Mouse (Mus musculus) CH12.LX (cell line): ENCODE results near the gene Gpr155. TPM values are rescaled to one million over a fixed set of nuclear protein-coding genes. Genes with fewer than 3 reads are reported as not detected.

Source experiments
- DNase-seq: peaks from one replicate; pipeline ENCODE4 v3.0.0-alpha.2; 2013; ENCODE audit errors: extremely low read depth
- H3K27ac ChIP-seq: 2 replicates; pipeline ENCODE4 v1.5.1; 2012; ENCODE audit warnings: low read depth, mild to moderate bottlenecking, control low read depth, moderate library complexity; ENCODE audit not compliant: insufficient read depth
- H3K27me3 ChIP-seq: replicated peaks from 2 replicates; pipeline ENCODE3; 2012; ENCODE audit warnings: inconsistent platforms
- H3K36me3 ChIP-seq, 2 experiments: replicated peaks in 1 of 2; 2 replicates each; pipeline versions ENCODE3 to v1.6.1; 2012; ENCODE audit warnings: inconsistent platforms in 1 of 2, low read length in 1 of 2, mild to moderate bottlenecking in 1 of 2, mixed read lengths in 1 of 2, moderate library complexity in 1 of 2; ENCODE audit not compliant: control insufficient read depth in 1 of 2, insufficient read depth in 1 of 2
- H3K4me1 ChIP-seq, 2 experiments: 2 replicates each; pipeline ENCODE4 v1.6.1; 2012; ENCODE audit warnings: inconsistent platforms in 1 of 2, moderate library complexity in 1 of 2; ENCODE audit not compliant: insufficient read depth in 2 of 2, control insufficient read depth in 1 of 2
- H3K4me2 ChIP-seq: 2 replicates; pipeline ENCODE4 v1.6.1; 2012; ENCODE audit warnings: low read depth, mild to moderate bottlenecking, control low read depth; ENCODE audit not compliant: poor library complexity, insufficient read depth, severe bottlenecking
- H3K4me3 ChIP-seq, 3 experiments: fragments of 150-350 bp in 1 of 3; sonication (generic) in 1 of 3; replicated peaks in 1 of 3; 2 replicates each; pipeline versions ENCODE3 to v1.5.1; 2011 to 2012; ENCODE audit warnings: low read depth in 2 of 3, low read length in 2 of 3, mild to moderate bottlenecking in 2 of 3, moderate library complexity in 2 of 3, control low read depth in 1 of 3, improper control_type of control experiment in 1 of 3, inconsistent platforms in 1 of 3, mixed read lengths in 1 of 3; ENCODE audit not compliant: poor library complexity in 1 of 3
- H3K79me2 ChIP-seq: replicated peaks from 2 replicates; pipeline ENCODE4 v1.6.1; 2012; ENCODE audit warnings: mild to moderate bottlenecking, moderate library complexity; ENCODE audit not compliant: control insufficient read depth, poor library complexity, insufficient read depth, severe bottlenecking; ENCODE audit errors: extremely low read depth
- H3K9ac ChIP-seq: 2 replicates; pipeline ENCODE4 v1.6.1; 2012; ENCODE audit warnings: low read depth, mild to moderate bottlenecking, control low read depth, moderate library complexity; ENCODE audit not compliant: insufficient read depth
- H3K9me3 ChIP-seq: replicated peaks from 2 replicates; pipeline ENCODE3; 2012; ENCODE audit warnings: low read length, inconsistent platforms, mixed read lengths
- BHLHE40 ChIP-seq: IDR thresholded peaks from 2 replicates; pipeline ENCODE4 v1.6.1; 2011; ENCODE audit warnings: mild to moderate bottlenecking, low read depth, low read length, improper control_type of control experiment
- CHD1 ChIP-seq: IDR thresholded peaks from 2 replicates; pipeline ENCODE4 v1.6.1; 2012; ENCODE audit warnings: low read depth, low read length, improper control_type of control experiment, inconsistent platforms
- CTCF ChIP-seq, 2 experiments: IDR thresholded peaks in 1 of 2; conservative IDR thresholded peaks in 1 of 2; 2 replicates each; pipeline ENCODE4 v1.5.1; 2011 to 2012; ENCODE audit warnings: low read depth in 2 of 2, low read length in 2 of 2, improper control_type of control experiment in 1 of 2, inconsistent platforms in 1 of 2, mild to moderate bottlenecking in 1 of 2, moderate library complexity in 1 of 2
- EP300 ChIP-seq: IDR thresholded peaks from 2 replicates; pipeline ENCODE4 v1.6.1; 2011; ENCODE audit warnings: low read length, improper control_type of control experiment
- ETS1 ChIP-seq: conservative IDR thresholded peaks from 2 replicates; pipeline ENCODE4 v1.6.1; 2012; ENCODE audit warnings: low read depth, mild to moderate bottlenecking, inconsistent platforms, low read length, improper control_type of control experiment, moderate library complexity
- JUN ChIP-seq: IDR thresholded peaks from 2 replicates; pipeline ENCODE4 v1.6.1; 2011; ENCODE audit warnings: low read depth, mild to moderate bottlenecking, low read length, improper control_type of control experiment, moderate library complexity; ENCODE audit not compliant: insufficient read depth
- JUND ChIP-seq: conservative IDR thresholded peaks from 2 replicates; pipeline ENCODE4 v1.6.1; 2011; ENCODE audit warnings: low read depth, low read length, improper control_type of control experiment
- MAFK ChIP-seq: IDR thresholded peaks from 2 replicates; pipeline ENCODE4 v1.6.1; 2011; ENCODE audit warnings: low read length, improper control_type of control experiment; ENCODE audit not compliant: insufficient replicate concordance
- MAZ ChIP-seq: IDR thresholded peaks from 2 replicates; pipeline ENCODE4 v1.6.1; 2012; ENCODE audit warnings: low read depth, mild to moderate bottlenecking, inconsistent platforms, low read length, improper control_type of control experiment, moderate library complexity
- MXI1 ChIP-seq: IDR thresholded peaks from 2 replicates; pipeline ENCODE4 v1.6.1; 2011; ENCODE audit warnings: mild to moderate bottlenecking, low read depth, low read length, improper control_type of control experiment
- MYC ChIP-seq: IDR thresholded peaks from 2 replicates; pipeline ENCODE4 v1.6.1; 2011; ENCODE audit warnings: low read depth, mild to moderate bottlenecking, improper control_type of control experiment, low read length
- NELFE ChIP-seq: IDR thresholded peaks from 2 replicates; pipeline ENCODE4 v1.6.1; 2011; ENCODE audit warnings: low read depth, low read length, improper control_type of control experiment
- POLR2A ChIP-seq: IDR thresholded peaks from 2 replicates; pipeline ENCODE4 v1.6.1; 2011; ENCODE audit warnings: low read depth, mild to moderate bottlenecking, improper control_type of control experiment, low read length
- RAD21 ChIP-seq: IDR thresholded peaks from 2 replicates; pipeline ENCODE4 v1.6.1; 2011; ENCODE audit warnings: low read depth, mild to moderate bottlenecking, low read length, improper control_type of control experiment, moderate library complexity
- SIN3A ChIP-seq: IDR thresholded peaks from 2 replicates; pipeline ENCODE4 v1.6.1; 2012; ENCODE audit warnings: low read length, improper control_type of control experiment, inconsistent platforms
- SMC3 ChIP-seq: IDR thresholded peaks from 2 replicates; pipeline ENCODE4 v1.6.1; 2011; ENCODE audit warnings: low read depth, low read length, improper control_type of control experiment
- TBP ChIP-seq: conservative IDR thresholded peaks from 2 replicates; pipeline ENCODE4 v1.6.1; 2011; ENCODE audit warnings: low read depth, low read length, improper control_type of control experiment
- TCF12 ChIP-seq: IDR thresholded peaks from 2 replicates; pipeline ENCODE4 v1.6.1; 2014; ENCODE audit warnings: low read depth, mild to moderate bottlenecking, inconsistent platforms, low read length, improper control_type of control experiment
- UBTF ChIP-seq: IDR thresholded peaks from 2 replicates; pipeline ENCODE4 v1.6.1; 2012; ENCODE audit warnings: low read depth, mild to moderate bottlenecking, inconsistent platforms, low read length, improper control_type of control experiment, moderate library complexity
- USF1 ChIP-seq: IDR thresholded peaks from 2 replicates; pipeline ENCODE4 v1.6.1; 2014; ENCODE audit warnings: low read depth, mild to moderate bottlenecking, inconsistent platforms, low read length, improper control_type of control experiment
- USF2 ChIP-seq: conservative IDR thresholded peaks from 2 replicates; pipeline ENCODE4 v1.6.1; 2011; ENCODE audit warnings: low read depth, low read length, improper control_type of control experiment
- ZKSCAN1 ChIP-seq: IDR thresholded peaks from 2 replicates; pipeline ENCODE4 v1.6.1; 2012; ENCODE audit warnings: low read depth, inconsistent platforms, low read length, improper control_type of control experiment, borderline replicate concordance
- ZMIZ1 ChIP-seq: IDR thresholded peaks from 2 replicates; pipeline ENCODE4 v1.6.1; 2012; ENCODE audit warnings: low read depth, mild to moderate bottlenecking, inconsistent platforms, low read length, improper control_type of control experiment
- dilution Hi-C: fragments of 300-500 bp; cut with MboI; formaldehyde crosslinking; loops from 2 replicates; pipeline ENCODE4 v1.14.3; 2020; ENCODE audit warnings: low sequenced_read_pairs; ENCODE audit not compliant: extremely low pct_unique_long_range_greater_than_20kb, extremely low pct_ligation_motif_present
- in situ Hi-C: fragments of 300-500 bp; cut with MboI; formaldehyde crosslinking; loops from 3 replicates; pipeline ENCODE4 v1.14.3; 2019; ENCODE audit warnings: low sequenced_read_pairs, low pct_ligation_motif_present, low pct_unique_long_range_greater_than_20kb, mixed read lengths
- polyA plus RNA-seq: library from polyadenylated mRNA; unstranded; fragments of >175 nt; gene quantifications from 2 replicates; pipeline ENCODE4 v1.2.1, GENCODE M21; 2012; ENCODE audit warnings: low read depth; ENCODE audit not compliant: insufficient read length
- total RNA-seq, 2 experiments: library from RNA; depleted of rRNA; stranded (reverse); fragments of 300-350 nt in 1 of 2; fragments of >200 nt in 1 of 2; gene quantifications; 2 replicates each; pipeline ENCODE4 v1.2.3; 2012 to 2014

The Gpr155 gene
- total and polyA plus RNA-seq, 3 experiments: 3.0 to 5.7 (median 3.2) TPM

GRCm38 (mm10) chr2:73312152-73313116 is 73.9 kb downstream of the Gpr155 start, which contains the start of the genes Scrn3 and Cir1 (continued):
- no peak for TF ChIP-seq JUN

- Histone ChIP-seq H3K4me3 (no peak overlapping the region), H3K36me3 (peaks cover 54 to 84% of the 10 kb centered on the region in 2 experiments), H3K4me1 (peaks cover 0 to 6% of the 10 kb centered on the region in 2 experiments; a peak in 1 of 4 replicates), H3K9ac (no peak overlapping the region), H3K27ac (no peak overlapping the region), H3K4me2 (no peak overlapping the region), H3K27me3 (no peaks in the 10 kb centered on the region)
- in situ Hi-C loops: no loop called here
- no peak for DNase-seq
- no peak for TF ChIP-seq SIN3A
- no peak for TF ChIP-seq JUND
- no peak for TF ChIP-seq CTCF (conservative IDR thresholded peaks at IDR 0.05 in 1 of 2, IDR thresholded peaks at IDR 0.05 in 1 of 2; ENCODE audit: low read depth in 2 of 2, low read length in 2 of 2)
- TF ChIP-seq RAD21: no peak
- TF ChIP-seq UBTF: no peak
- no peak for TF ChIP-seq TCF12
- no peak for TF ChIP-seq USF1
- TF ChIP-seq MAZ: no peak
- no peak for TF ChIP-seq MXI1
- TF ChIP-seq USF2: no peak
- TF ChIP-seq POLR2A: no peak
- TF ChIP-seq, all 38 proteins: peak for 0
- dilution Hi-C loops: no loop called here
- Histone ChIP-seq H3K79me2 (peaks cover 5% of the 10 kb centered on the region), H3K9me3 (no peaks in the 10 kb centered on the region)
Measured at GRCm38 (mm10) chr2:73306006-73306405, 80.4 kb downstream of the Gpr155 start.

GRCm38 (mm10) chr2:73304506-73304905 is 81.9 kb downstream of the Gpr155 start:
- Histone ChIP-seq H3K27ac (no peak overlapping the region), H3K79me2 (no peaks in the 10 kb centered on the region), H3K36me3 (peaks cover 56 to 79% of the 10 kb centered on the region in 2 experiments), H3K4me2 (no peak overlapping the region), H3K9ac (no peak overlapping the region), H3K4me3 (no peak overlapping the region), H3K4me1 (no peaks in the 10 kb centered on the region)
- no peak for DNase-seq
- no peak for TF ChIP-seq ZKSCAN1
- TF ChIP-seq CTCF (conservative IDR thresholded peaks at IDR 0.05 in 1 of 2, IDR thresholded peaks at IDR 0.05 in 1 of 2; ENCODE audit: low read depth in 2 of 2, low read length in 2 of 2): no peak
- no peak for TF ChIP-seq MAFK
- TF ChIP-seq MYC: no peak
- TF ChIP-seq BHLHE40: no peak
- no peak for TF ChIP-seq TBP
- no peak for TF ChIP-seq MAZ
- no peak for TF ChIP-seq ETS1
- TF ChIP-seq CHD1: no peak
- TF ChIP-seq SMC3: no peak
- no peak for TF ChIP-seq ZMIZ1
- no peak for TF ChIP-seq NELFE
- TF ChIP-seq EP300: no peak
- TF ChIP-seq USF1: no peak
- TF ChIP-seq, all 38 proteins: peak for 0
- no peaks in the 10 kb centered on the region for H3K27me3 ChIP-seq
- no peaks in the 10 kb centered on the region for H3K9me3 ChIP-seq
- dilution Hi-C loops: no loop called here
- in situ Hi-C loops: no loop called here
